Mouse (Mus musculus): ENCODE measurements around the gene Dhx9. TPM values are rescaled to one million over a fixed set of nuclear protein-coding genes. Genes with fewer than 3 reads are reported as not detected.
A peak's percentile ranks its signal among the peaks of the same experiment; 100 is the strongest.
"Not testable (repeated sequence)": the region's sequence is repeated elsewhere in the genome, so short reads cannot be mapped to it uniquely, and the experiment has no call there.

Dhx9 gene
- polyA plus RNA-seq, 1 experiment from 2014 or later = 26.2 TPM

DNA sequence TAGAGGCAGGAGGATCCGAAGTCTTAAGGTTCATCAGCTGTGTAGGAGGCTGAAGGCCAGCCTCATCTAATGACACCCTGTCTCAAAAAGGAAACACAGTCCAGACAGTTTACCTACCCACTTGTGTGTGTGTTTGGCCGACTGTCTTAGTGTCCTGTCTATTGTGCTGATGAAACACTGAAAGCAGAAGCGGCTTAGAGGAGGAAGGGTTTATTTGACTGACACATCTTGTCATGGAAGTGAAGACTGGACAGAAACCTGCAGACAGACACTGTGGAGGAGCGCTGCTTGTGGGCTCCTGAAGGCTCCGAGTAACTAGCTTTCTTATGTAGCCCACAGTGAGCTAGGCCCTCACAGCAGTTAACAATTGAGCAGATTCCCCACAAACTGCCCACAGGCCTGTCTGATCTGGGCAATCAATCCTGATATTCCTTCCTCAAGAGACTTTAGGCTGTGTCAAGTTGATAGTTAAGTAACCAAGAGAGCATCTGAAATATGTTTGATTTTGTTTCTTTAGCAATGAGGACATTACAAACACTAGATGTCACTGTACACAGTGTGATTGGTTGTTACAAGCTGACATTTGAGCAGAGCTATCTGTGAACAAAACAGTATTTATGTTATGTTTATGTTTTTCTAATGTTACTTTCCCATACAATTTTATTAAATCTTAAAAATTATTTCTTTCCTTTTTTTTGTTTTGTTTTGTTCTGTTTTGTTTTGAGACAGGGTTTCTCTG, 53.4 kb downstream of the Dhx9 start:
- WGBS = 91% methylated on average over 5 of the region's 5 CpGs
- no peak overlapping the region for H3K4me2 ChIP-seq (replicated peaks)

DNA sequence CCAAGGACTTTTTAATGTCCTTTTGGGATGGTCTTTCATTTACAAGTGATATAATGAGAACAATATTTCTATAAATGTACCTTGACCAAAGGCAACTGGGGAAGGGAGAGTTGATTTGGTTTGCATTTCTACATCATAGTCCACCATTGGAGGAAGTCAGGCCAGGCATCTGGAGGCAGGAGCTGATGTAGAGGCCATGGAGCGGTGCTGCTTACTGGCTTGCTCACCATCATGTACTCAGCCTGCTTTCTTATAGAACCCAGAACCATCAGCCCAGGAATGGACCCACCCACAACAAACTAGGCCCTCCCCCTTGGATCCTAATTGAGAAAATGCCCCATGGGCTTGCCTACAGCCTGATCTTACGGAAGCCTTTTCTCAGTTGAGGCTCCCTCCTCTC, 55.1 kb downstream of the Dhx9 start:
- no peak overlapping the region for H3K27ac ChIP-seq
- H3K9ac ChIP-seq = no peak overlapping the region
- H3K4me2 ChIP-seq (replicated peaks) = no peak overlapping the region
- H3K27me3 ChIP-seq (ENCODE audit: control insufficient read depth, insufficient read depth, low read length) = no peaks in the 10 kb centered on the region
- no peak for DNase-seq (ENCODE audit: low spot score)
- H3K4me1 ChIP-seq (replicated peaks; ENCODE audit: control insufficient read depth, insufficient read depth, low read length) = no peaks in the 10 kb centered on the region
- ATAC-seq (ENCODE audit: low FRiP score) = no peak
- no peaks in the 10 kb centered on the region for H3K36me3 ChIP-seq (replicated peaks; ENCODE audit: control insufficient read depth, insufficient read depth)
- H3K4me3 ChIP-seq (replicated peaks; ENCODE audit: low read length) = no peak overlapping the region
- no peaks in the 10 kb centered on the region for H3K9me3 ChIP-seq (ENCODE audit: control insufficient read depth, low read length)
- WGBS = 87% methylated on average over 2 of the region's 2 CpGs

More for the DNA sequence above, 53.4 kb downstream of the Dhx9 start:
- H3K4me3 ChIP-seq (replicated peaks; ENCODE audit: low read length) = no peak overlapping the region
- H3K4me1 ChIP-seq (replicated peaks; ENCODE audit: control insufficient read depth, insufficient read depth, low read length) = no peaks in the 10 kb centered on the region
- no peaks in the 10 kb centered on the region for H3K36me3 ChIP-seq (replicated peaks; ENCODE audit: control insufficient read depth, insufficient read depth)
- no peak for DNase-seq (ENCODE audit: low spot score)
- H3K27me3 ChIP-seq (ENCODE audit: control insufficient read depth, insufficient read depth, low read length) = no peaks in the 10 kb centered on the region
- H3K9me3 ChIP-seq (ENCODE audit: control insufficient read depth, low read length) = no peaks in the 10 kb centered on the region
- ATAC-seq (ENCODE audit: low FRiP score) = no peak
- no peak overlapping the region for H3K9ac ChIP-seq
- no peak overlapping the region for H3K27ac ChIP-seq

DNA sequence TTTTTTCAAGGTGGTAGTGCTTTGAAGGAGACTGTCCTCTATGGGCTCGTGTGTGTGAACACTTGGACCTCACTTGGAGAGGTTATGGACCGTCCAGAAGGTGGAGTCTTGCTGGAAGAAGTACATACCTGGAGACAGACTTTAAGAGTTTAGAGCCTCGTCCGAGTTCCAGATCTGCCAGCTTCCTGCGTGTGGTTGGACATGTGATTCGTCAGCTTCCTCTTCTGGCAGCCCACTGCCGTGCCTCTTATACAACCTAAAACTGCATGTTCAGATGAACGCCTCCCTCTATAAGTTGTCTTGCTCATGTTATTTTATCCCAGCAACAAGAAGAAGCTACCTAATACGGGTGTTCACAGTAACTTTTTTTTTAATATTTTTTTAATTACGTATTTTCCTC, 55.8 kb downstream of the Dhx9 start:
- H3K4me3 ChIP-seq (replicated peaks; ENCODE audit: low read length) = no peak overlapping the region
- 86% methylated on average over 10 of the region's 10 CpGs for WGBS
- H3K9me3 ChIP-seq (ENCODE audit: control insufficient read depth, low read length) = no peaks in the 10 kb centered on the region
- H3K27ac ChIP-seq = no peak overlapping the region
- no peak for DNase-seq (ENCODE audit: low spot score)
- no peak overlapping the region for H3K4me2 ChIP-seq (replicated peaks)
- no peak overlapping the region for H3K9ac ChIP-seq
- ATAC-seq (ENCODE audit: low FRiP score) = no peak
- no peaks in the 10 kb centered on the region for H3K4me1 ChIP-seq (replicated peaks; ENCODE audit: control insufficient read depth, insufficient read depth, low read length)
- no peaks in the 10 kb centered on the region for H3K36me3 ChIP-seq (replicated peaks; ENCODE audit: control insufficient read depth, insufficient read depth)
- no peaks in the 10 kb centered on the region for H3K27me3 ChIP-seq (ENCODE audit: control insufficient read depth, insufficient read depth, low read length)

DNA sequence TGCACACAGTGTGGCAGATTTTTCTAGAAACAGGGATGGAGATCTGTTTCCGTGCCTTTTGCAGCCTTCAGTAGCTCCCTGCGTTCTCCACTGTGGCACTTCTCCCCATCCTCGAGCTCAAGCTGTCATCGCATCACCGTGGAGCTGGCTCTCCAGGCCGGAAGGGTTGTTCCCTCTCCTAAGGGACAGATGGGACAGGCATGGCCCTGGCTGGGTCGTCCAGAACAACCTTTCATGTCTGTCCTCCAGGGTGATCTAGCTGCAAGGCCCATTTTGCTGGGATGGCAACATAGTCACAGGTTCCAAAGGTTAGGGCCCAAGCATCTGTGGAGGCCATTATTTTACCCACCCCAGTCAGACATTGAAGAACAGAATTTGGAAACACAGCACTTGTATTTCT, 56.3 kb downstream of the Dhx9 start:
- no peak overlapping the region for H3K4me3 ChIP-seq (replicated peaks; ENCODE audit: low read length)
- no peaks in the 10 kb centered on the region for H3K36me3 ChIP-seq (replicated peaks; ENCODE audit: control insufficient read depth, insufficient read depth)
- no peak for ATAC-seq (ENCODE audit: low FRiP score)
- H3K27ac ChIP-seq = no peak overlapping the region
- 77% methylated on average over 7 of the region's 7 CpGs for WGBS
- H3K27me3 ChIP-seq (ENCODE audit: control insufficient read depth, insufficient read depth, low read length) = no peaks in the 10 kb centered on the region
- no peak overlapping the region for H3K9ac ChIP-seq
- H3K4me1 ChIP-seq (replicated peaks; ENCODE audit: control insufficient read depth, insufficient read depth, low read length) = no peaks in the 10 kb centered on the region
- no peak for DNase-seq (ENCODE audit: low spot score)
- no peak overlapping the region for H3K4me2 ChIP-seq (replicated peaks)
- H3K9me3 ChIP-seq (ENCODE audit: control insufficient read depth, low read length) = no peaks in the 10 kb centered on the region

DNA sequence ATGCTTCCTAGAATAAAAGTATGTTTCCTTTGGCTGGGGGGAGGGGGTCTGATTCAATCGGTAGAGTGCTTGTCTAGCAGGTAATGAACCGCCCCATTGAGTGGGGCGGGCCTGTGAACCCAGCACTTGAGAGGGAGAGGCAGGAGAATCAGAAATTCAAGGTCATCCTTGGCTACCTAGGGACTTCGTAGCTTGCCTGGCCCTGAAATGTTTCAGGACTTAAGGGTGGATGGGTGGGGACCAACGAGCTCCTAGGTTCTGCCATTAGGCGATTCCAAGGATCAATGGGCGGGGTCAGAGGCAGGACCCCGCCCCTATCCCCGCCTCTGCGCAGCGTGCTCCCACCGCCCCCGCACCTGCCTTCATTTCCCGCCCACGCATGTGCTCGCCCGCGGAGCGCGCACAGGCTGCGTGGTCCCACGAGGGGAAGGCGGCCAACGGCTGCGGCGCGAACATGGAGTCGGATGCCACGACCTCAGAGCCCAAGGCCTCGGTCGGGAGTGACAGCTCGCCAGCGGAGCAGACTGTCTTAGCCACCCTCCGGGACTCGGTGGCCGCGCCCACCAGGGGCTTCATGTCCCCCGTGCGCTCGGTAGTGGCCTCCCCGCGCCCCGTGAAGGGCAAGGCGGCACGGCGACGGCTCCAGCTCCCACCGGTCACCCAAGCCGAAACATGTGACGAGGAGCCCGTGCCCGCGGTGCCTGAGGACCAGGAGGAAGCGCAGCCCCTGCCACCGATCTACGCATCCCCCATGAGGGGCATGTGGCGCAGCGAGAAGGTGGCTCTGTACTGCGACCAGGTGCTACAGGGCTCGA, 62.5 kb downstream of the Dhx9 start, which contains the start of gene Shcbp1l:
Gene Shcbp1l (plus strand): TSS at position 393 of the 815 bp plus-strand sequence.
- peak; percentile 74 for DNase-seq (ENCODE audit: low spot score)

DNA sequence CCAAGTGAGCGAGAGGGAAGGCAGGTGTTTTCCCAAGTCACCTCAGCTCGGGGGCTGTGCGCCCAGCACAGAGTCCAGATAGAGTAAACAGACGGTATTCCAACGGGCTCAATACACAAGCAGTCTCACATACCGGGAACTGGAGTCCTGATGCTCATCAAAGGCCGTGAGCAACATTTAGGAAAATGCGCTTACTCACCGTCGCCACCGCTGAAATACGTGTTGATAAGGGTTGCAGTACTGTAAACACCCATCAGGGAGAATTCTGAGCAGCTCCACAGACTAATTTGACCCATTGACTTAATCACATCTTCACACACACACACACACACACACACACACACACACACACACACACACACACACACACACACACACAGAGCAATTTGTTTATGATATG, 63.2 kb downstream of the Dhx9 start:
- Histone ChIP-seq H3K27me3 (ENCODE audit: control insufficient read depth, insufficient read depth, low read length) (no peaks in the 10 kb centered on the region), H3K9ac (no peak overlapping the region; the same call in 1 of the 2 replicates), H3K36me3 (replicated peaks; ENCODE audit: control insufficient read depth, insufficient read depth) (no peaks in the 10 kb centered on the region), H3K4me3 (replicated peaks; ENCODE audit: low read length) (peak overlapping the region; percentile 55), H3K9me3 (ENCODE audit: control insufficient read depth, low read length) (no peaks in the 10 kb centered on the region), H3K4me1 (replicated peaks; ENCODE audit: control insufficient read depth, insufficient read depth, low read length) (peaks cover 5% of the 10 kb centered on the region; the same call in 1 of the 2 replicates), H3K4me2 (replicated peaks) (peak overlapping the region; percentile 96), H3K27ac (no peak overlapping the region)
- 34% methylated on average over 12 of the region's 12 CpGs for WGBS
- ATAC-seq (ENCODE audit: low FRiP score) = peak; percentile 49; the same call in 1 of the 2 replicates
- peak; percentile 36 for DNase-seq (ENCODE audit: low spot score)

More for the DNA sequence above, 62.5 kb downstream of the Dhx9 start, which contains the start of gene Shcbp1l:
- Histone ChIP-seq H3K4me3 (replicated peaks; ENCODE audit: low read length) (peak within 1 kb of the TSS; percentile 55), H3K9ac (peak within 1 kb of the TSS; percentile 66), H3K9me3 (ENCODE audit: control insufficient read depth, low read length) (no peaks in the 10 kb centered on the region), H3K36me3 (replicated peaks; ENCODE audit: control insufficient read depth, insufficient read depth) (no peaks in the 10 kb centered on the region), H3K27me3 (ENCODE audit: control insufficient read depth, insufficient read depth, low read length) (no peaks in the 10 kb centered on the region), H3K4me1 (replicated peaks; ENCODE audit: control insufficient read depth, insufficient read depth, low read length) (peaks cover 5% of the 10 kb centered on the region; the same call in 1 of the 2 replicates), H3K27ac (no peak within 1 kb of the TSS), H3K4me2 (replicated peaks) (peak within 1 kb of the TSS; percentile 96)
- peak; percentile 91 for ATAC-seq (ENCODE audit: low FRiP score)
- WGBS = 3% methylated on average over 50 of the region's 60 CpGs

GRCm38 (mm10) chr1:153417805-153418204, 69.7 kb downstream of the Dhx9 start:
- H3K4me3 ChIP-seq (replicated peaks; ENCODE audit: low read length); H3K4me1 ChIP-seq (replicated peaks; ENCODE audit: control insufficient read depth, insufficient read depth, low read length); H3K9me3 ChIP-seq (ENCODE audit: control insufficient read depth, low read length); H3K36me3 ChIP-seq (replicated peaks; ENCODE audit: control insufficient read depth, insufficient read depth); H3K27ac ChIP-seq; ATAC-seq (ENCODE audit: low FRiP score); H3K27me3 ChIP-seq (ENCODE audit: control insufficient read depth, insufficient read depth, low read length); H3K9ac ChIP-seq; H3K4me2 ChIP-seq (replicated peaks); DNase-seq (ENCODE audit: low spot score): not testable (repeated sequence)
- WGBS = 61% methylated on average over 4 of the region's 4 CpGs

DNA sequence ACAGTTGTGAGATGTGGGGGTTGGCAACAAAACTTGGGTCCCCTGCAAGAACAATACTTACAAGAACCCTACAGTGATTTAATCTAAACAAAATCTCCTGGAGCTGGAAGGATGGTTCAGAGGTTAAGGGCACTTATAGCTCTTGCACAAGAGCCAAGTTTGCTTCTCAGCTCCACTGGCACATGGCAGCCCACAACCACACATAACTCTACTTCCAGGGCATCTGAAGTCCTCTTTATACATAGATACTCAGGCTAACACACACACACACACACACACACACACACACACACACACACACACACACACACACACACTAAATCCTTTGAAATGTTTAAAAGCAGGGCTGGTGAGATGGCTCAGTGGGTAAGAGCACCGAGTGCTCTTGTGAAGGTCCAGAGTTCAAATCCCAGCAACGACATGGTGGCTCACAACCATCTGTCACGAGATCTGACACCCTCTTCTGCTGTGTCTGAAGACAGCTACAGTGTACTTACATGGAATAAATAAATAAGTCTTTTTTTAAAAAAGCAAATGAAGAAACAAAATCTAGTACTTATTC, 71.1 kb downstream of the Dhx9 start:
- not testable (repeated sequence) for H3K4me2 ChIP-seq (replicated peaks); H3K27ac ChIP-seq; H3K9ac ChIP-seq; H3K36me3 ChIP-seq (replicated peaks; ENCODE audit: control insufficient read depth, insufficient read depth); ATAC-seq (ENCODE audit: low FRiP score); H3K27me3 ChIP-seq (ENCODE audit: control insufficient read depth, insufficient read depth, low read length); H3K4me3 ChIP-seq (replicated peaks; ENCODE audit: low read length); DNase-seq (ENCODE audit: low spot score); H3K9me3 ChIP-seq (ENCODE audit: control insufficient read depth, low read length); H3K4me1 ChIP-seq (replicated peaks; ENCODE audit: control insufficient read depth, insufficient read depth, low read length)
- 86% methylated on average over 3 of the region's 3 CpGs for WGBS

DNA sequence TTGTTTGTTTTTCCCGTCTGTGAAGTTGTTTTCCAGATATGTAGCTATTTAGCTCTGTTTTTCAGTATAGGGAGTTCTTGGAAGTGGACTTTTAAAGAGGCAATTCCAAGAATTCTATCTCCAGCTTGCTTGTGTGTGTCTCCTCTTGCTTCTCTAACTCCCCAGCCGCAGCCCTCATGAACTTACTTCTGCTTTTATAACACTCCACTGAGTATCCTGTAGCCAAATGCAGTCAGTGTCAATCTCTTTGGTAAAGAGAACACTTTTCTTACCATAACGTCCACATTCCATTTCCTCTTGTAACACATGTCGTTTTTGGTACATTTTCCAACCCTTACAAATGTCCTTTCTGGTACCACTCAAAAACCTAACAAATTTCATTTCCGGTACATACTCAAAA, 71.7 kb downstream of the Dhx9 start:
- not testable (repeated sequence) for H3K4me1 ChIP-seq (replicated peaks; ENCODE audit: control insufficient read depth, insufficient read depth, low read length); DNase-seq (ENCODE audit: low spot score); H3K4me3 ChIP-seq (replicated peaks; ENCODE audit: low read length); H3K27ac ChIP-seq; H3K9ac ChIP-seq; H3K36me3 ChIP-seq (replicated peaks; ENCODE audit: control insufficient read depth, insufficient read depth); ATAC-seq (ENCODE audit: low FRiP score); H3K4me2 ChIP-seq (replicated peaks); H3K27me3 ChIP-seq (ENCODE audit: control insufficient read depth, insufficient read depth, low read length); H3K9me3 ChIP-seq (ENCODE audit: control insufficient read depth, low read length)
- 92% methylated on average over 2 of the region's 5 CpGs for WGBS

Data from hindbrain, embryonic 14.5 days (tissue).